Mouse (Mus musculus): ENCODE results near the gene Gm49325.

- no peak for TF ChIP-seq POLR2A (IDR thresholded peaks at IDR 0.05; ENCODE audit: borderline replicate concordance, control insufficient read depth, low read depth, low read length)
- no peak for TF ChIP-seq CTCF (IDR thresholded peaks at IDR 0.05; ENCODE audit: control insufficient read depth, insufficient read depth, low read length)
Observed at GRCm38 (mm10) chr10:77587091-77587775, 18.8 kb upstream of the Gm49325 start.

Data from bone marrow, adult 2 months (tissue).